Mouse (Mus musculus): Measurements from ENCODE around the gene Golim4. TPM values are rescaled to one million over a fixed set of nuclear protein-coding genes. Genes with fewer than 3 reads are reported as not detected.

Gene Golim4
- polyA plus RNA-seq, 1 experiment from 2014 or later, result 66.0 TPM

GRCm38 (mm10) chr3:75936152-75936551 lies 20.6 kb downstream of the Golim4 start:
- 79% methylated on average over 2 of the region's 2 CpGs for WGBS
- H3K4me3 ChIP-seq (ENCODE audit: low read depth, low read length), result no peak overlapping the region
- H3K27ac ChIP-seq (ENCODE audit: low read length), result no peak overlapping the region
- H3K27me3 ChIP-seq (ENCODE audit: control insufficient read depth, insufficient read depth, low read length), result no peaks in the 10 kb centered on the region
- H3K4me2 ChIP-seq (replicated peaks; ENCODE audit: low read depth, low read length), result no peak overlapping the region
- H3K9me3 ChIP-seq (ENCODE audit: control insufficient read depth, low read depth, low read length), result peaks cover 4% of the 10 kb centered on the region; the same call in 1 of the 2 replicates
- ATAC-seq (ENCODE audit: insufficient number of reproducible peaks, insufficient read depth, low FRiP score, low read depth), result no peak
- no peak overlapping the region for H3K9ac ChIP-seq (replicated peaks; ENCODE audit: low read depth, low read length)
- no peaks in the 10 kb centered on the region for H3K36me3 ChIP-seq (ENCODE audit: control insufficient read depth, insufficient read depth, low read length)
- H3K4me1 ChIP-seq (ENCODE audit: control insufficient read depth, insufficient read depth, low read length), result no peaks in the 10 kb centered on the region

- no peak for ATAC-seq (ENCODE audit: insufficient number of reproducible peaks, insufficient read depth, low FRiP score, low read depth)
- H3K9ac ChIP-seq (replicated peaks; ENCODE audit: low read depth, low read length), result no peak overlapping the region
- H3K36me3 ChIP-seq (ENCODE audit: control insufficient read depth, insufficient read depth, low read length), result no peaks in the 10 kb centered on the region
- H3K9me3 ChIP-seq (ENCODE audit: control insufficient read depth, low read depth, low read length), result peaks cover 4% of the 10 kb centered on the region; the same call in 1 of the 2 replicates
- H3K4me3 ChIP-seq (ENCODE audit: low read depth, low read length), result no peak overlapping the region
- no peak overlapping the region for H3K27ac ChIP-seq (ENCODE audit: low read length)
- H3K4me1 ChIP-seq (ENCODE audit: control insufficient read depth, insufficient read depth, low read length), result no peaks in the 10 kb centered on the region
- H3K27me3 ChIP-seq (ENCODE audit: control insufficient read depth, insufficient read depth, low read length), result no peaks in the 10 kb centered on the region
- H3K4me2 ChIP-seq (replicated peaks; ENCODE audit: low read depth, low read length), result no peak overlapping the region
- 85% methylated on average over 2 of the region's 2 CpGs for WGBS
These were observed 26.0 kb downstream of the Golim4 start for GRCm38 (mm10) chr3:75930659-75931225.

- Histone ChIP-seq H3K27ac (ENCODE audit: low read length) (no peak overlapping the region), H3K4me1 (ENCODE audit: control insufficient read depth, insufficient read depth, low read length) (no peaks in the 10 kb centered on the region), H3K36me3 (ENCODE audit: control insufficient read depth, insufficient read depth, low read length) (no peaks in the 10 kb centered on the region), H3K27me3 (ENCODE audit: control insufficient read depth, insufficient read depth, low read length) (no peaks in the 10 kb centered on the region), H3K9ac (replicated peaks; ENCODE audit: low read depth, low read length) (no peak overlapping the region), H3K9me3 (ENCODE audit: control insufficient read depth, low read depth, low read length) (peaks cover 4% of the 10 kb centered on the region; the same call in 1 of the 2 replicates), H3K4me3 (ENCODE audit: low read depth, low read length) (no peak overlapping the region), H3K4me2 (replicated peaks; ENCODE audit: low read depth, low read length) (no peak overlapping the region)
- 93% methylated on average over 7 of the region's 7 CpGs for WGBS
- no peak for ATAC-seq (ENCODE audit: insufficient number of reproducible peaks, insufficient read depth, low FRiP score, low read depth)
These were observed 26.7 kb downstream of the Golim4 start for GRCm38 (mm10) chr3:75929926-75930548.

- H3K27ac ChIP-seq (ENCODE audit: low read length), result no peak overlapping the region
- H3K27me3 ChIP-seq (ENCODE audit: control insufficient read depth, insufficient read depth, low read length), result no peaks in the 10 kb centered on the region
- no peaks in the 10 kb centered on the region for H3K9me3 ChIP-seq (ENCODE audit: control insufficient read depth, low read depth, low read length)
- WGBS, result 80% methylated on average over 3 of the region's 3 CpGs
- no peak overlapping the region for H3K9ac ChIP-seq (replicated peaks; ENCODE audit: low read depth, low read length)
- no peak for ATAC-seq (ENCODE audit: insufficient number of reproducible peaks, insufficient read depth, low FRiP score, low read depth)
- no peak overlapping the region for H3K4me3 ChIP-seq (ENCODE audit: low read depth, low read length)
- no peaks in the 10 kb centered on the region for H3K36me3 ChIP-seq (ENCODE audit: control insufficient read depth, insufficient read depth, low read length)
- H3K4me1 ChIP-seq (ENCODE audit: control insufficient read depth, insufficient read depth, low read length), result 0 out of 2 replicates have a peak, but pooled peaks cover under 1% of the 10 kb centered on the region
- no peak overlapping the region for H3K4me2 ChIP-seq (replicated peaks; ENCODE audit: low read depth, low read length)
These were observed 30.4 kb downstream of the Golim4 start for GRCm38 (mm10) chr3:75926327-75926726.

- no peak overlapping the region for H3K27ac ChIP-seq (ENCODE audit: low read length)
- H3K36me3 ChIP-seq (ENCODE audit: control insufficient read depth, insufficient read depth, low read length), result no peaks in the 10 kb centered on the region
- H3K4me2 ChIP-seq (replicated peaks; ENCODE audit: low read depth, low read length), result no peak overlapping the region
- no peaks in the 10 kb centered on the region for H3K27me3 ChIP-seq (ENCODE audit: control insufficient read depth, insufficient read depth, low read length)
- peaks cover 8% of the 10 kb centered on the region; the same call in 1 of the 2 replicates for H3K4me1 ChIP-seq (ENCODE audit: control insufficient read depth, insufficient read depth, low read length)
- H3K4me3 ChIP-seq (ENCODE audit: low read depth, low read length), result no peak overlapping the region
- ATAC-seq (ENCODE audit: insufficient number of reproducible peaks, insufficient read depth, low FRiP score, low read depth), result no peak
- WGBS, result 83% methylated on average over 2 of the region's 2 CpGs
- H3K9ac ChIP-seq (replicated peaks; ENCODE audit: low read depth, low read length), result no peak overlapping the region
- no peaks in the 10 kb centered on the region for H3K9me3 ChIP-seq (ENCODE audit: control insufficient read depth, low read depth, low read length)
These were observed 31.6 kb downstream of the Golim4 start for GRCm38 (mm10) chr3:75925123-75925522.

- Histone ChIP-seq H3K4me2 (replicated peaks; ENCODE audit: low read depth, low read length) (no peak overlapping the region), H3K36me3 (ENCODE audit: control insufficient read depth, insufficient read depth, low read length) (no peaks in the 10 kb centered on the region), H3K9ac (replicated peaks; ENCODE audit: low read depth, low read length) (no peak overlapping the region), H3K27me3 (ENCODE audit: control insufficient read depth, insufficient read depth, low read length) (no peaks in the 10 kb centered on the region), H3K4me3 (ENCODE audit: low read depth, low read length) (no peak overlapping the region), H3K4me1 (ENCODE audit: control insufficient read depth, insufficient read depth, low read length) (peaks cover 8% of the 10 kb centered on the region; the same call in 1 of the 2 replicates), H3K27ac (ENCODE audit: low read length) (no peak overlapping the region), H3K9me3 (ENCODE audit: control insufficient read depth, low read depth, low read length) (no peaks in the 10 kb centered on the region)
- WGBS, result 82% methylated on average over 17 of the region's 17 CpGs
- ATAC-seq (ENCODE audit: insufficient number of reproducible peaks, insufficient read depth, low FRiP score, low read depth), result peak; percentile 49; the same call in 1 of the 2 replicates
These were observed 38.8 kb downstream of the Golim4 start for GRCm38 (mm10) chr3:75917770-75918503.

GRCm38 (mm10) chr3:75912786-75913185 lies 44.0 kb downstream of the Golim4 start:
- WGBS, result 76% methylated on average over 4 of the region's 4 CpGs
- H3K4me2 ChIP-seq (replicated peaks; ENCODE audit: low read depth, low read length), result no peak overlapping the region

GRCm38 (mm10) chr3:75910768-75911167 lies 46.0 kb downstream of the Golim4 start:
- H3K4me2 ChIP-seq (replicated peaks; ENCODE audit: low read depth, low read length), result no peak overlapping the region
- H3K27me3 ChIP-seq (ENCODE audit: control insufficient read depth, insufficient read depth, low read length), result no peaks in the 10 kb centered on the region
- H3K4me3 ChIP-seq (ENCODE audit: low read depth, low read length), result no peak overlapping the region
- H3K9me3 ChIP-seq (ENCODE audit: control insufficient read depth, low read depth, low read length), result no peaks in the 10 kb centered on the region
- no peak for ATAC-seq (ENCODE audit: insufficient number of reproducible peaks, insufficient read depth, low FRiP score, low read depth)
- H3K9ac ChIP-seq (replicated peaks; ENCODE audit: low read depth, low read length), result no peak overlapping the region
- no peaks in the 10 kb centered on the region for H3K4me1 ChIP-seq (ENCODE audit: control insufficient read depth, insufficient read depth, low read length)
- peaks cover 3% of the 10 kb centered on the region; the same call in 1 of the 2 replicates for H3K36me3 ChIP-seq (ENCODE audit: control insufficient read depth, insufficient read depth, low read length)
- H3K27ac ChIP-seq (ENCODE audit: low read length), result no peak overlapping the region

More at GRCm38 (mm10) chr3:75912786-75913185, 44.0 kb downstream of the Golim4 start:
- ATAC-seq (ENCODE audit: insufficient number of reproducible peaks, insufficient read depth, low FRiP score, low read depth), result no peak
- H3K27ac ChIP-seq (ENCODE audit: low read length), result no peak overlapping the region
- no peaks in the 10 kb centered on the region for H3K4me1 ChIP-seq (ENCODE audit: control insufficient read depth, insufficient read depth, low read length)
- no peak overlapping the region for H3K9ac ChIP-seq (replicated peaks; ENCODE audit: low read depth, low read length)
- H3K27me3 ChIP-seq (ENCODE audit: control insufficient read depth, insufficient read depth, low read length), result no peaks in the 10 kb centered on the region
- no peaks in the 10 kb centered on the region for H3K9me3 ChIP-seq (ENCODE audit: control insufficient read depth, low read depth, low read length)
- H3K36me3 ChIP-seq (ENCODE audit: control insufficient read depth, insufficient read depth, low read length), result no peaks in the 10 kb centered on the region
- no peak overlapping the region for H3K4me3 ChIP-seq (ENCODE audit: low read depth, low read length)
